Mouse (Mus musculus) spleen, postnatal 36 days (tissue): ENCODE measurements around the gene Cabp1.
"Not testable (repeated sequence)": the region's sequence is repeated elsewhere in the genome, so short reads cannot be mapped to it uniquely, and the experiment has no call there.

Experiments used
- DNase-seq, 2 experiments: peaks; one replicate each; pipeline ENCODE4 v3.0.0; 2022; ENCODE audit warnings: low spot score in 2 of 2, mixed read lengths in 1 of 2

The Cabp1 gene

GRCm38 (mm10) chr5:115151457-115151856 lies 42.7 kb downstream of the Cabp1 start:
- peak; percentile 66 to 69 for DNase-seq

GRCm38 (mm10) chr5:115150991-115151390 lies 43.2 kb downstream of the Cabp1 start:
- no peak for DNase-seq

GRCm38 (mm10) chr5:115149675-115150459 lies 44.3 kb downstream of the Cabp1 start:
- DNase-seq: no peak

DNA sequence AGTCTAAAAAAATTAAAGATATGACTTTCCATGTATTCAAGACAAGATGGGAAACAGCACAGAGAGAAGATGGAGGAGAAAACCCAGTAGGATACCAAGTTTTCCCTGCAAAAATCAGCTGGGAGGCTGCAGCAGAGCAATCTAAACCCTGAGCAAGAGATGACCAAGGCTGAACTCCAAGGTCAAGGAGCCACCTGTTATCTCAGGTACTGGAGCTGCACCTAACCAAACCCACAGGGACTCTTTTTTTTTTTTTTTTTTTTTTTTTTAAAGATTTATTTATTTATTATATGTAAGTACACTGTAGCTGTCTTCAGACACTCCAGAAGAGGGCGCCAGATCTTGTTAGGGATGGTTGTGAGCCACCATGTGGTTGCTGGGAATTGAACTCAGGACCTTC lies 45.3 kb downstream of the Cabp1 start:
- not testable (repeated sequence) for DNase-seq

- no peak for DNase-seq
These were observed 45.8 kb downstream of the Cabp1 start for GRCm38 (mm10) chr5:115148378-115148777.

DNA sequence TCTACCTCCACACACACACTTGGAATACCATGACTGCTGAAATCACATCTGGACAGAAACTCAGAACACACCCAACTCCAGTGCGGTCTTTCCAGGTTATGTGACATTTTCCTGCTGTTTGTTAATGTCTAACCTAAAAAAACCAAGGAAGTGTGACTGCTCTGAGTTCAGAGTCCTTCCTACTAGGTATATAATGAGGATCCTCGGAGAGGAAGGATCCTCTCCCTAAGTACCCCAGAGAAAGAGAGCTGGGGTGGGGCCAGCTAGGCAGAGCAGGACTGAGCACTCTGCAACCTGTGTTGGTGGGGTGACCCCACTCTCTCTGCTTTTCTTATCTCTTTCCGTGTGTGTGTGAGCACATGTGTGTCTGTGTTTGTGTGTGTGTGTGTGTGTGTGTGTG lies 46.8 kb downstream of the Cabp1 start:
- no peak for DNase-seq

- no peak for DNase-seq
These were observed 47.4 kb downstream of the Cabp1 start for GRCm38 (mm10) chr5:115146747-115147130.

- DNase-seq: no peak
These were observed 48.0 kb downstream of the Cabp1 start for GRCm38 (mm10) chr5:115145976-115146746.

- no peak for DNase-seq
These were observed 48.8 kb downstream of the Cabp1 start for GRCm38 (mm10) chr5:115145253-115145968.

GRCm38 (mm10) chr5:115144471-115144870 lies 49.7 kb downstream of the Cabp1 start:
- DNase-seq: no peak

GRCm38 (mm10) chr5:115143552-115143951 lies 50.6 kb downstream of the Cabp1 start:
- no peak for DNase-seq

- no peak for DNase-seq
These were observed 51.9 kb downstream of the Cabp1 start for GRCm38 (mm10) chr5:115142166-115142697.

DNA sequence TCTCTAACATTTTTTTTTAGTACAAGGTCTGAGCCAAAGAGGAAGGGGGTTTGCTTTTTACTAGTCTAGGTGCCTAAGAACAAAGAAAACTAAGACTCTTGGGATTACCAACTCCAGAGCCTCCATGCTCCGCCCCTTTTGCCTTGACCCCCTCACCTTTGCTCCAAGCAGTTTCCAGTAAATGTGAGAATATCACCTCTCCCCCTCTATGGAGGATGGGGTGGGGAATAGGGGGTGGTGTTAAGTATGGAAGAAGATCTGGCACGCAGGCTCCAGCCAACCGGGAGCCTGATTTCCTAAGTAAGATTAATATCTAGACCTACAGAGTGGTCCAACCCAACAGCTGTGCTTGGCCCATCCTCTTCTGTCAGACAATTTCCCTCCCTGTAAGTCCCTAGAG lies 53.5 kb downstream of the Cabp1 start:
- DNase-seq: no peak

DNA sequence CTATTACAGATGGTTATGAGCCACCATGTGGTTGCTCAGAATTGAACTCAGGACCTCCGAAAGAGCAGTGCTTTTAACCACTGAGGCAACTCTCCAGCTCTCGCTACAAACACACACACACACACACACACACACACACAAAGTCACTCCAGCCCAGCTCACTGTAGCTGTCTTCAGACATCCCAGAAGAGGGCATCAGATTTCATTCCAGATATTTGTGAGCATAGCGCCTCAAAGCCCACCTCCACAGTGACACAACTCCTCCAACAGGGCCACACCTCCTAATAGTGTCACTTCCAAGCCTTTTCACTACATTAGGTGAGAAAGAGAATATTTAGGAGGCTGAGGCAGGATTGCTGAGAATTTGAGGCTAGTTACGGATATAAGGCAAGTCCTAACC lies 55.1 kb downstream of the Cabp1 start:
- no peak for DNase-seq

DNA sequence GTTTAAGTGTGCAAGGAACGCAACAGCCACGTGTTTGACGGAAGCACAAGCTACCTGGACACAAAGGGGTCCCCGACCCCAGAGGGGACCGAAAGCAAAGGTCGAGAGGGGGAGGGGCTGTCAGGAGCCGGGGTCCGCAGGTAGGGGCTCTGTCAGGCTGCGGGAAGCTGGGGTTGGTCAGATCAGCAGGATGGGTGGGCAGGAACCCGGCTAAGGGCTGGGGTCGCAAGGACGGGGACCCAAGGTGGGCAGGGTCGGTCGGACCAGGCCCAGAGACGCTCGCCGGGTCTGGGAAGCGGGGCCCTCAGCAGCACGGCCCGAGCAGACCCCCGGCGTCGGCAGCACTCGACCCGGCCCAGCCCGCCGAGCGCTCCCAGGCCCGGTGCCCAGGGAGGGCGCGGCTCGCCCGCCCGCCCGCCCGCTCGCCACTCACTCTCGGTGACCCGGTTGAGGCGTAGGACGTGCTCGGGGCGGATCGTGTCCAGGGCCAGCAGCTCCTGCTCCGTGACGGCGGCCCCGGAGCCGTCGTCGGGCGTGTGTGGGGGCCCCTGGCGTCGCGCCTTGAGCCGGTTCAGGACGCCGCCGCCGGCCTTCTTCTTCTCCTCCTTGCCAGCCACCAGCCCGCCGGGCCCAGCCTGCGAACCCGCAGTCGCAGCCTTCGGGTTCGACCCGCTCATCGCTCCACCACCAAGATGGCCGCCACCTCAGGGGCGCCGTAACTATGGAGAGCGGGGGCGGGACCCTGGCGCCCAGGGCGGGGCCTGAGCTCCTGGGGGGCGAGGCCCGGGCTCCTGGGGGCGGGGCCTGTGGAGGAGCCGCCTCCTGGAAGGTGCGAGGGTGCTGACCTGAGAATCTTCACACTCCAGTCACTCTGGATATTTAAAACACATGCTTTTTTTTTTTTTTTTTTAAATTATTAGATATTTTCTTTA lies 59.7 kb downstream of the Cabp1 start, which contains the start of gene Unc119b:
Gene Unc119b (minus strand): TSS at position 742 of the 932 bp plus-strand sequence.
- DNase-seq: peak; percentile 87 to 89

GRCm38 (mm10) chr5:115133358-115134066 lies 60.7 kb downstream of the Cabp1 start:
- DNase-seq: peak; percentile 60 to 62

- peak; percentile 22 to 26 for DNase-seq
These were observed 61.7 kb downstream of the Cabp1 start for GRCm38 (mm10) chr5:115132465-115132864.

DNA sequence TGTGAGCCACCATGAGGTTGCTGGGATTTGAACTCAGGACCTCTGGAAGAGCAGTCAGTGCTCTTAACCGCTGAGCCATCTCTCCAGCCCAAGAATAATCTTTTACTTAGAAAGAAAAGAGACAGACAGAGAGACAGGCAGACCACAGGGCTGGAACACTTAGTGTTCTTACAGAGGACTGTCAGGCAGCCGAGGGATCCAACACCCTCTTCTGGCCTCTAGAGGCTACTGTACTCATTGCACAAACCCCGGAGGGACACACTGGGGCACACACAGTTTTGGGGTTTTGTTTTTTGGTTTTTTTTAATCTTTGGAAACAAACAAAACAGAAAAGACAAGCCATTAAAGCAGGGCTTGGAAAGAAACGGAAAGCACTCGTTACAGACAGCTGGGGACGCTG lies 64.9 kb downstream of the Cabp1 start:
- DNase-seq: no peak

GRCm38 (mm10) chr5:115127421-115128179 lies 66.6 kb downstream of the Cabp1 start:
- no peak for DNase-seq
